Mouse (Mus musculus): ENCODE data around the gene Pld3. TPM values are rescaled to one million over a fixed set of nuclear protein-coding genes. Genes with fewer than 3 reads are reported as not detected.

The Pld3 gene
- polyA plus RNA-seq, 2 experiments, result 114 to 147 TPM

GRCm38 (mm10) chr7:27532480-27533050 is 20.5 kb downstream of the Pld3 start:
- no peak for TF ChIP-seq POLR2A (IDR thresholded peaks at IDR 0.05; ENCODE audit: borderline replicate concordance, extremely low read depth, insufficient read depth, insufficient read length)
- Histone ChIP-seq H3K4me3 (replicated peaks; ENCODE audit: low read length) (no peak overlapping the region), H3K4me1 (ENCODE audit: control insufficient read depth, insufficient read depth, low read length) (no peaks in the 10 kb centered on the region), H3K36me3 (ENCODE audit: control insufficient read depth, insufficient read depth, low read length) (peaks cover 57% of the 10 kb centered on the region), H3K27me3 (ENCODE audit: control insufficient read depth, insufficient read depth, low read length) (no peaks in the 10 kb centered on the region), H3K9ac (ENCODE audit: low read depth, low read length, severe bottlenecking) (no peak overlapping the region), H3K27ac (replicated peaks; ENCODE audit: low read depth, low read length) (no peak overlapping the region), H3K4me2 (replicated peaks; ENCODE audit: low read depth, low read length, severe bottlenecking) (no peak overlapping the region), H3K9me3 (ENCODE audit: control insufficient read depth, low read length) (no peaks in the 10 kb centered on the region)
- ATAC-seq (ENCODE audit: low FRiP score, low read depth) (no peak), DNase-seq (ENCODE audit: low spot score) (no peak)
- WGBS, result 91% methylated on average over 9 of the region's 9 CpGs

DNA sequence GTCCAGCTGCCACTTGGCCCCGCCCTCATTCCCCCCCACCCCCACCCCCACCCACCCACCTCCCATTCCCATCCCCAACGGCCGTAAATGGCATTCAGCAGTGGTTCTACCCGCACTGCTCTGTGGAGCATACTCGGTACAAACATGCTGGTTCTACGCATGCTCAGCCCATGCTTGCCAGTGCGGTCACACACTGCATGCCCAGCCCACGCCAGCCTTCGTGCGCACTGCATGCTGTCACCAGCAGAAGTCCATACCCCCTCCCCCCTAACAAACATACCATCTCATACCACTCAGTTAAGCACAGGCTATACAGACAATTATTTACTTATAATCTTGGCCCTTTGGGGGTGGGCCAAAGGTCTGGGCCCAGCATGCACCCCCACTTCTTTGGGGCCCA is 21.3 kb downstream of the Pld3 start:
- WGBS, result 88% methylated on average over 10 of the region's 10 CpGs
- Histone ChIP-seq H3K36me3 (ENCODE audit: control insufficient read depth, insufficient read depth, low read length) (peaks cover 48% of the 10 kb centered on the region), H3K9me3 (ENCODE audit: control insufficient read depth, low read length) (no peaks in the 10 kb centered on the region), H3K27me3 (ENCODE audit: control insufficient read depth, insufficient read depth, low read length) (no peaks in the 10 kb centered on the region), H3K9ac (ENCODE audit: low read depth, low read length, severe bottlenecking) (no peak overlapping the region), H3K4me3 (replicated peaks; ENCODE audit: low read length) (no peak overlapping the region), H3K4me2 (replicated peaks; ENCODE audit: low read depth, low read length, severe bottlenecking) (no peak overlapping the region), H3K4me1 (ENCODE audit: control insufficient read depth, insufficient read depth, low read length) (no peaks in the 10 kb centered on the region), H3K27ac (replicated peaks; ENCODE audit: low read depth, low read length) (no peak overlapping the region)
- no peak for DNase-seq (ENCODE audit: low spot score)
- no peak for TF ChIP-seq POLR2A (IDR thresholded peaks at IDR 0.05; ENCODE audit: borderline replicate concordance, extremely low read depth, insufficient read depth, insufficient read length)
- no peak for ATAC-seq (ENCODE audit: low FRiP score, low read depth)

GRCm38 (mm10) chr7:27530937-27531336 is 22.1 kb downstream of the Pld3 start:
- TF ChIP-seq POLR2A (IDR thresholded peaks at IDR 0.05; ENCODE audit: borderline replicate concordance, extremely low read depth, insufficient read depth, insufficient read length), result no peak
- Histone ChIP-seq H3K4me1 (ENCODE audit: control insufficient read depth, insufficient read depth, low read length) (no peaks in the 10 kb centered on the region), H3K4me3 (replicated peaks; ENCODE audit: low read length) (no peak overlapping the region), H3K4me2 (replicated peaks; ENCODE audit: low read depth, low read length, severe bottlenecking) (no peak overlapping the region), H3K27me3 (ENCODE audit: control insufficient read depth, insufficient read depth, low read length) (no peaks in the 10 kb centered on the region), H3K36me3 (ENCODE audit: control insufficient read depth, insufficient read depth, low read length) (peaks cover 40% of the 10 kb centered on the region), H3K9me3 (ENCODE audit: control insufficient read depth, low read length) (no peaks in the 10 kb centered on the region), H3K27ac (replicated peaks; ENCODE audit: low read depth, low read length) (no peak overlapping the region), H3K9ac (ENCODE audit: low read depth, low read length, severe bottlenecking) (no peak overlapping the region)
- ATAC-seq (ENCODE audit: low FRiP score, low read depth) (no peak), DNase-seq (ENCODE audit: low spot score) (no peak)
- 73% methylated on average over 3 of the region's 3 CpGs for WGBS

GRCm38 (mm10) chr7:27529070-27529469 is 23.9 kb downstream of the Pld3 start:
- DNase-seq (ENCODE audit: low spot score) (no peak), ATAC-seq (ENCODE audit: low FRiP score, low read depth) (no peak)
- H3K27me3 ChIP-seq (ENCODE audit: control insufficient read depth, insufficient read depth, low read length), result no peaks in the 10 kb centered on the region
- H3K27ac ChIP-seq (replicated peaks; ENCODE audit: low read depth, low read length), result no peak overlapping the region
- no peak overlapping the region for H3K9ac ChIP-seq (ENCODE audit: low read depth, low read length, severe bottlenecking)
- peaks cover 31% of the 10 kb centered on the region for H3K36me3 ChIP-seq (ENCODE audit: control insufficient read depth, insufficient read depth, low read length)
- H3K4me1 ChIP-seq (ENCODE audit: control insufficient read depth, insufficient read depth, low read length), result no peaks in the 10 kb centered on the region
- H3K4me3 ChIP-seq (replicated peaks; ENCODE audit: low read length), result no peak overlapping the region
- no peak for TF ChIP-seq POLR2A (IDR thresholded peaks at IDR 0.05; ENCODE audit: borderline replicate concordance, extremely low read depth, insufficient read depth, insufficient read length)
- 79% methylated on average over 21 of the region's 21 CpGs for WGBS
- no peaks in the 10 kb centered on the region for H3K9me3 ChIP-seq (ENCODE audit: control insufficient read depth, low read length)
- no peak overlapping the region for H3K4me2 ChIP-seq (replicated peaks; ENCODE audit: low read depth, low read length, severe bottlenecking)

DNA sequence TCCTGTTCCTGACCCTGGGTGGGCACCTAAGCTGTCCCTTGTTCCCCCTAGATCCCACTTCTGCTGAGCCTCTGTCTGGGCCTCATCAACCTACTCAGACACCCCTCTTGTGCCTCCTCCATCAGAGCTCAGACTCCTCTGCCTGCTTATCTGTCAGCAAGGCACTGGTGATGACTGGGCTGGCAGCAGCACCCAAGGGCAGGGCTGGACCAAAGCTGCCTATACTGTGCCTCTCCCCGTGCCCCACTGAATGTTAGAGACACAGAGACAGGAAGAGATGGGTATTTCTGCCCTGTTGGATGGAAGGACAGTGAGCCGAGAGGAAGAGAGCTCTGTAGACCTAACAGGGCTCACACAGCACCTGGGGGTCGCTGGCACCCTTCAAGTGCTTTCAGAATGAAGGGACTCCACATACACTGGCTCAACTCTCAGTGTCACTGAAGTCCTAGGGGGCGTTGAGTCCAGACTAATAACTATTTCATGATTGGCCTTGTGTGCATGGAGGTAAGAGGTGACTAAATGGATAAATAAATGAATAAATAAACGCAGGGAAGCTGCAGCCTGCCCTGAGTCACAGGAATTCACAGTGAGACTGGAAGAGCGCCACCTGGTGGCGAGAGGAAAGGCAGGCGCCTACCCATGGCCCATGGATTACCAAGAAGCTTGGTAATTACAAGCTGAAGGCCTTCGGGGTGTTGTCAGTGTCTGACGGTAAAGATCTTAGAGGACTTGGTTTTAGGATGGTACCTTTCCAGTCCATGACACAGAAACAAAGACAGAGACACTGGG is 26.8 kb downstream of the Pld3 start:
- no peak overlapping the region for H3K4me2 ChIP-seq (replicated peaks; ENCODE audit: low read depth, low read length, severe bottlenecking)
- no peaks in the 10 kb centered on the region for H3K4me1 ChIP-seq (ENCODE audit: control insufficient read depth, insufficient read depth, low read length)
- peak; percentile 71 for ATAC-seq (ENCODE audit: low FRiP score, low read depth)
- H3K27me3 ChIP-seq (ENCODE audit: control insufficient read depth, insufficient read depth, low read length), result no peaks in the 10 kb centered on the region
- H3K4me3 ChIP-seq (replicated peaks; ENCODE audit: low read length), result no peak overlapping the region
- peak; percentile 89 for DNase-seq (ENCODE audit: low spot score)
- no peak for TF ChIP-seq POLR2A (IDR thresholded peaks at IDR 0.05; ENCODE audit: borderline replicate concordance, extremely low read depth, insufficient read depth, insufficient read length)
- H3K9me3 ChIP-seq (ENCODE audit: control insufficient read depth, low read length), result no peaks in the 10 kb centered on the region
- H3K36me3 ChIP-seq (ENCODE audit: control insufficient read depth, insufficient read depth, low read length), result peaks cover 8% of the 10 kb centered on the region
- H3K9ac ChIP-seq (ENCODE audit: low read depth, low read length, severe bottlenecking), result no peak overlapping the region
- no peak overlapping the region for H3K27ac ChIP-seq (replicated peaks; ENCODE audit: low read depth, low read length)
- 22% methylated on average over 10 of the region's 10 CpGs for WGBS
